Mouse (Mus musculus): Measurements from ENCODE around the gene Rtl9.

DNA sequence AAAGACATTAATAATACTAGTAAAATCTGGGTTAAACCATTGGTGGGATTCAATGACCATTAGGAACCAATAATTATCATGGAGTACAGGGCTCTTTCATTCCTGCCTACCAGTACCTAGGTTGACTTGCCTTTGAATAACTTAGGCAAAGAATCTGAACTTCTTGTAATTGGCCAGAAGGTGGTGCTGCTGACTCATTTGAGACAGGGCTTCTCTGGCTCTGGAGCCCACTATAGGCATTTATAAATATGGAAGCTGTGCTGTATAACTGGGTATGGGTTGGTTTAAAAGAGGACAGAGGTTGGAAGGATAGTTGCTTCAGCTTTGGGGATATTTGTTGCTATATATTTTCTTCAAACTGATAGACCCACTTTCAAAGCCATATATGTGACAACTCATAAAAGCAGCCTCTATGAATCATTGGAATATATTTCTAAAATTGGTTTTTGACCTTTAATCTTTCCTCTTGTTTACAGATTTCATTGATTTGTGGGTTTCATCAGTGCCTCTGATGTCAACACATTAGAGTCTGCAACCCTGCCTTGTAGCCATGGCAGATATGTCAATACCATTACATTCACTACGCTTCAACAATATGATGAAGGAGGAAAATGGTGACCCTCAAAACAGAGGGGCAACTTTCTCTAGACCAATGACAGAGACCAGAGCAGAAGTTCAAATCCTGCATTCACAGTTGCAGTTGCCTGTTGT, at the start of gene Rtl9:
- TF ChIP-seq POLR2A (IDR thresholded peaks at IDR 0.05; ENCODE audit: borderline replicate concordance, low read depth, low read length) (no peak), CTCF (IDR thresholded peaks at IDR 0.05; ENCODE audit: low read depth, low read length) (no peak)
